Mouse (Mus musculus) lung, postnatal 0 days (tissue): Measurements from ENCODE around the gene Keap1. TPM values are rescaled to one million over a fixed set of nuclear protein-coding genes. Genes with fewer than 3 reads are reported as not detected.

Experiments used
- ATAC-seq: fragments of 200-750 bp; cut with Nextera tagmentation; 2 replicates; pipeline ENCODE4 v1.8.0; 2017; ENCODE audit warnings: moderate library complexity
- DNase-seq: peaks from one replicate; pipeline ENCODE4 v3.0.0-alpha.2; 2016; ENCODE audit warnings: low spot score
- H3K27ac ChIP-seq: fragments of 300-500 bp; sonication (generic); 2 replicates; pipeline ENCODE4 v1.5.1; 2014; ENCODE audit warnings: antibody characterized with exemption, mild to moderate bottlenecking, low read length, mixed read lengths
- H3K27me3 ChIP-seq: fragments of 300-500 bp; sonication (generic); replicated peaks from 2 replicates; pipeline ENCODE4 v1.6.1; 2014; ENCODE audit warnings: low read length, mixed read lengths; ENCODE audit not compliant: insufficient read depth
- H3K36me3 ChIP-seq: fragments of 300-500 bp; sonication (generic); 2 replicates; pipeline ENCODE4 v1.6.1; 2014; ENCODE audit warnings: low read length, mixed read lengths; ENCODE audit not compliant: insufficient read depth
- H3K4me1 ChIP-seq: fragments of 300-500 bp; sonication (generic); 2 replicates; pipeline ENCODE4 v1.6.1; 2014; ENCODE audit warnings: antibody characterized with exemption, low read depth, low read length, mixed read lengths; ENCODE audit not compliant: insufficient read depth
- H3K4me2 ChIP-seq: fragments of 300-500 bp; sonication (generic); replicated peaks from 2 replicates; pipeline ENCODE4 v1.6.1; 2014; ENCODE audit warnings: low read depth, mild to moderate bottlenecking, low read length, moderate library complexity, mixed read lengths
- H3K4me3 ChIP-seq: fragments of 300-500 bp; sonication (generic); 2 replicates; pipeline ENCODE4 v1.5.1; 2014; ENCODE audit warnings: low read depth, low read length
- H3K9ac ChIP-seq: fragments of 300-500 bp; sonication (generic); replicated peaks from 2 replicates; pipeline ENCODE4 v1.6.1; 2014; ENCODE audit warnings: low read depth, mild to moderate bottlenecking
- H3K9me3 ChIP-seq: fragments of 300-500 bp; sonication (generic); 2 replicates; pipeline ENCODE4 v1.6.1; 2016; ENCODE audit warnings: low read length, mixed read lengths
- CTCF ChIP-seq: IDR thresholded peaks from 2 replicates; pipeline ENCODE4 v1.5.1; 2016; ENCODE audit warnings: antibody characterized with exemption, mild to moderate bottlenecking
- EP300 ChIP-seq: IDR thresholded peaks from 2 replicates; pipeline ENCODE4 v1.6.1; 2016; ENCODE audit warnings: antibody characterized with exemption, mild to moderate bottlenecking, control low read depth
- WGBS: fragments of 180-500 bp; shearing (Covaris S2); extraction: QIAGEN DNeasy Blood & Tissue Kit; methylation state at CpG from one replicate; pipeline ENCODE4 v1.1.7; 2014; 5-methylcytosine and 5-hydroxymethylcytosine counted together
- polyA plus RNA-seq: library from polyadenylated mRNA; unstranded; fragments of >200 nt; fragmentation: Nextera tagmentation; extraction: Ambion mirVana; gene quantifications from 2 replicates; pipeline ENCODE4 v1.2.1, GENCODE M21; 2015

The Keap1 gene
- polyA plus RNA-seq, 1 experiment from 2014 or later: 44.7 TPM

DNA sequence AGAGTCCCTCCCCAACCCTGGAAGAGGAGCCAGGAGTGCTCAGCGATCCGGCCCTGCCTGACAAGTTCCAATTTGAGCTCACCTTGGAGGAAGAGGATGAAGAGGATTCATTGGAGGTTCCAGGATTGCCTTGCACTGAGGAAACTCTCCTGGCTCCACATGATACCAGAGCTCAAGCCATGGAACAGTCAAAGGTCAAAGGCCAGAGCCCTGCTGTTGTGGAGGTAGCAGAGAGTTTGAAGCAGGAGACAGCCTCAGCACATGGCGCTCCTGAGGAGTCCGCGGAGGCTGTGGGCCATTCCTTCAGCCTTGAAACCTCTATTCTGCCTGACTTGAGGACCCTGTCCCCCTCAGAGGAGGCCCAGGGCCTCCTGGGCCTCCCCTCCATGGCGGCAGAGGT lies 28.3 kb downstream of the Keap1 start:
- WGBS: 76% methylated on average over 6 of the region's 6 CpGs
- no peak overlapping the region for H3K4me2 ChIP-seq
- no peak overlapping the region for H3K4me3 ChIP-seq
- no peaks in the 10 kb centered on the region for H3K36me3 ChIP-seq
- H3K9ac ChIP-seq: no peak overlapping the region
- no peaks in the 10 kb centered on the region for H3K4me1 ChIP-seq
- no peak overlapping the region for H3K27ac ChIP-seq
- no peaks in the 10 kb centered on the region for H3K27me3 ChIP-seq
- TF ChIP-seq EP300 (no peak), CTCF (no peak)
- no peak for ATAC-seq
- no peak for DNase-seq
- no peaks in the 10 kb centered on the region for H3K9me3 ChIP-seq

DNA sequence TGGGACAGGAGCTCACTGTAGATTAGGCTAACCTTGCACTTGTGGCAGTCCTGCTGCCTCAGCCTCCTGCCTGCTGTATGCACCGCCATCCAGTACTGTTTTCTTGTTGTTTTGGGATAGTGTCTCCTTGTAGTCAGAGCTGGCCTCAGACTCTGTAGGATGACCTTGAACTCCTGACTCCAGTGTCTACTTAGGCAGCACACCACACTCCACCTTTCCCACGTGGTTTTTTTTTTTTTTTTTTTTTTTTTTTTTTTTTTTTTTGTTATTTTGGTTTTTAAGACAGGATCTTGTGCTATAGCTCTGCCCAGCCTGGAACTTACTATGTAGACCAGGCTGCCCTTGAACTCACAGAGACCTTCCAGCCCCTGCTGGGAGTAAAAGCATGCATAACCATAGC lies 30.5 kb downstream of the Keap1 start:
- no peaks in the 10 kb centered on the region for H3K9me3 ChIP-seq
- DNase-seq: no peak
- TF ChIP-seq EP300 (no peak), CTCF (no peak)
- H3K27me3 ChIP-seq: no peaks in the 10 kb centered on the region
- WGBS: 63% methylated on average over 2 of the region's 2 CpGs
- no peak overlapping the region for H3K9ac ChIP-seq
- no peak overlapping the region for H3K27ac ChIP-seq
- H3K36me3 ChIP-seq: no peaks in the 10 kb centered on the region
- no peak overlapping the region for H3K4me3 ChIP-seq
- H3K4me1 ChIP-seq: no peaks in the 10 kb centered on the region
- ATAC-seq: no peak
- H3K4me2 ChIP-seq: no peak overlapping the region

DNA sequence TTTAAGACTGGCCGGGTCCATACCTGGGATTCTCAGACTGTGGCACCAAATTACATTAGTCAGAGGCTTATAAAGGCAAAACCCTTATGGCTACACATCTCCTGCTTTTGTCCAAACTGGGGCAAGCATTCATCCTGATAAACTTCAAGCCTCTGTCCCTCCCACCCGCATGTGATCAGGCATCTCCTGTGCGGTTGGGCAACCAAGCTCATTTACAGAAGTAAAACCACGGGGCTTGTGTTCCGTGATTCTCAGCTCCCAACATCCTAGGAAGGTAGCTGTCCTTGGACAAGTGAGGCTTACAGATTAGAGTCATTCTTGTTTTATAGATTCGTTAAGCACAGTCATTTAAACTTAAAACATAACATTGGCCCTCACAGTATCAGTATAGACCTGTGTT lies 32.3 kb downstream of the Keap1 start:
- 84% methylated on average over 6 of the region's 6 CpGs for WGBS
- ATAC-seq (no peak), DNase-seq (no peak)
- Histone ChIP-seq H3K36me3 (no peaks in the 10 kb centered on the region), H3K9ac (no peak overlapping the region), H3K27ac (no peak overlapping the region), H3K4me2 (no peak overlapping the region), H3K4me1 (no peaks in the 10 kb centered on the region), H3K9me3 (no peaks in the 10 kb centered on the region), H3K27me3 (no peaks in the 10 kb centered on the region), H3K4me3 (no peak overlapping the region)
- no peak for TF ChIP-seq CTCF
- no peak for TF ChIP-seq EP300

DNA sequence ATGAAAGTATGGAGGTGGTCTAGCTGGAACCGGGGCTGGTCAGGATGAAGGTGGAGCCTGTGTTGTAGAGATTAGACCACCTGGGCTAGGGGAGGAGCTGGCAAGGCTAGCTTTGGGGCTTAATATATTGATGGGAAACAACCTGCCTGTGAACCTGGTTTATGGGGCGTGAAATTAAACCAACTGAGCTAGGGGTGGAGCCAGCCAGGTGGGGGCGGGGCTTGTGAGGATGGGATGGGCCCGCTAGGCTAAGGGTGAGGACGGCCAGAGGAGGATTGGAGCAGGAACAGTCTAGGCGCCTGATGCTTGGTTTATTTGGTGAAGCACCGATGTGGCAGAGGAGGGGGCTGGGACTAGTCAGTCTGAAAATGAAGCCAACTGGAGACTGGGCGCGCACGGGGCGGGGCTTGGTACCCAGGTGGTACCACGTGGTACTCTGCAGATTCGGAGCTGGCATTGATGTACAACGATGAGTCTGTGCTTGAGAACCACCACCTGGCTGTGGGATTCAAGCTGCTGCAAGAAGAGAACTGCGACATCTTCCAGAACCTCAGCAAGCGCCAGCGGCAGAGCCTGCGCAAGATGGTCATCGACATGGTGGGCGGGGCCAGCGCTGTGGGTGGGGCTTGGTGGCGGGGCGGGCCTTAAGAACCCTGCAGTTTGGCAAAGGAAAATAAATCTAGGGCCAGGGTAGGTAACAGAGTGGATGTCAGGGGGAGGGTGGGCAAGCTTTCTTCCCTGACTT lies 34.5 kb downstream of the Keap1 start:
- Histone ChIP-seq H3K4me2 (peak overlapping the region; percentile 47), H3K9me3 (no peaks in the 10 kb centered on the region), H3K36me3 (no peaks in the 10 kb centered on the region), H3K27ac (no peak overlapping the region), H3K4me3 (peak overlapping the region; percentile 19), H3K9ac (no peak overlapping the region), H3K4me1 (no peaks in the 10 kb centered on the region), H3K27me3 (no peaks in the 10 kb centered on the region)
- DNase-seq (no peak), ATAC-seq (peak; percentile 49)
- 11% methylated on average over 23 of the region's 23 CpGs for WGBS
- TF ChIP-seq EP300 (no peak), CTCF (no peak)

DNA sequence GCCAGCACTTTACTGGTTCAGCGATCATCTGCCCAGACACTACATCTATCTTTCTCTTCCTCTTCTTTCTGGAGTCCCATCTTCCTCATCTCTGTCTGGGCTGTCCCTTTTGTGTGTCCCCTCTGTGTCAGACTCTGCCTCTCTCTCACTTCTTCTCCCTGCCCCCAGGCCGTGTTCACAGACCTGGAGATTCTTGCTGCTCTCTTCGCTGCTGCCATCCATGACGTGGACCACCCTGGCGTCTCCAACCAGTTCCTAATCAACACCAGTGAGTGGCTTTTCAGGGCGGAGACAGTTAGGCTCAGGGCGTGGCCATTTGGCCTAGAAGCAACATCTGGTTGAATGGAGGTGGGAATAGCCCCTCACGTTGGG lies 35.0 kb downstream of the Keap1 start:
- DNase-seq (no peak), ATAC-seq (no peak)
- Histone ChIP-seq H3K27ac (no peak overlapping the region), H3K36me3 (no peaks in the 10 kb centered on the region), H3K4me1 (no peaks in the 10 kb centered on the region), H3K9me3 (no peaks in the 10 kb centered on the region), H3K9ac (no peak overlapping the region), H3K27me3 (no peaks in the 10 kb centered on the region), H3K4me2 (no peak overlapping the region), H3K4me3 (no peak overlapping the region)
- no peak for TF ChIP-seq CTCF
- no peak for TF ChIP-seq EP300
- WGBS: 38% methylated on average over 8 of the region's 8 CpGs

DNA sequence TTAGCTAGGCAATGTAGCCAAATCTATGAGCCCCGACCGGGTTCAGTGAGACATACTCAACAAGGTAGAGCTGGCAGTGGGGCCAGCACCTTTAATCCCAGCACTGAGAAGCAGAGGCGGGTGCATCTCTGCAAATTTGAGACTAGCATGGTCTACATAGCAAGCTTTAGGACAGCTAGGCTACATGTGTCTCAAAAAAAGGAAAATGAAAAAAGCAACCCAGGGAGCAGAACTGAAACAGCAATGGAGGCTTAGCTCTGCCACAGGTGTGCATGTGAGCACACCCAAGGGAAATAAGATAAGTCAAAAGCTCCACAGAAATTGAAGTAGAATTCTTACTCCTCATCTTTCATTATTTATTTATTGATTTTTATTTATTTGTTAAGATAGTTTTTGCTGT lies 40.2 kb downstream of the Keap1 start:
- Histone ChIP-seq H3K27me3 (no peaks in the 10 kb centered on the region), H3K9me3 (no peaks in the 10 kb centered on the region), H3K27ac (no peak overlapping the region), H3K4me1 (no peaks in the 10 kb centered on the region), H3K4me3 (no peak overlapping the region), H3K9ac (no peak overlapping the region), H3K36me3 (no peaks in the 10 kb centered on the region), H3K4me2 (no peak overlapping the region)
- DNase-seq: no peak
- ATAC-seq: no peak
- no peak for TF ChIP-seq EP300
- no peak for TF ChIP-seq CTCF
- WGBS: 89% methylated on average over 3 of the region's 3 CpGs

DNA sequence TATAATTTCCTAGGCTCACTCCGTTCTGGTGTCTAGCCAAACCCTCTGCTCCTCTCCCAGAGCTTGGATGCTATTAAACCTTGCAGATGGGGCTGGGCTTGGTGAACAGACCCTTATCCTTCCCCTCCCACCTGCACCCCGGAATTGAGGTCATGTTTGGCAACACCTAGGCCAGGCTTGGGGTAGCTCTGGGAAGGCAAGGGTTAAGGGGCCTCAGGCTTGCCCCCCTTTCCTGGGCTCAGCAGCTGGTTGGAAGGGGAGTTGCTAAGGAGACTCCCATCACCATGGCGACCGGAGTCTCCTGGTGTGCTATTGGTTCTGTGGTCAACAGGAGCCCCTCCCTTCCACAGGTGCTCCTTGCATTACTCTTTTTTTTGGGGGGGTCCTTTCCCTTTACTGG lies 41.2 kb downstream of the Keap1 start:
- no peak for DNase-seq
- H3K9me3 ChIP-seq: no peaks in the 10 kb centered on the region
- H3K4me1 ChIP-seq: no peaks in the 10 kb centered on the region
- H3K27ac ChIP-seq: no peak overlapping the region
- H3K4me3 ChIP-seq: no peak overlapping the region
- no peak overlapping the region for H3K9ac ChIP-seq
- no peak for ATAC-seq
- TF ChIP-seq CTCF (no peak), EP300 (no peak)
- H3K4me2 ChIP-seq: no peak overlapping the region
- no peaks in the 10 kb centered on the region for H3K27me3 ChIP-seq
- 18% methylated on average over 4 of the region's 4 CpGs for WGBS
- H3K36me3 ChIP-seq: peaks cover 2% of the 10 kb centered on the region; the same call in 1 of the 2 replicates
